Mouse (Mus musculus): ENCODE results near the gene N4bp2.
"Not testable (repeated sequence)": the region's sequence is repeated elsewhere in the genome, so short reads cannot be mapped to it uniquely, and the experiment has no call there.

The N4bp2 gene

GRCm38 (mm10) chr5:65763088-65763915, at the start of gene N4bp2:
TSS of gene N4bp2 (plus strand) at chr5:65763521.
- peak; percentile 66 to 68 for DNase-seq

- no peak for DNase-seq
Observed at GRCm38 (mm10) chr5:65715084-65715483, 48.2 kb upstream of the N4bp2 start.

- DNase-seq, result no peak
Observed at GRCm38 (mm10) chr5:65717063-65717902, 46.0 kb upstream of the N4bp2 start.

GRCm38 (mm10) chr5:65717903-65718211, 45.5 kb upstream of the N4bp2 start:
- not testable (repeated sequence) for DNase-seq

- DNase-seq, result peak in 1 of 2 experiments; percentile 26
Observed at GRCm38 (mm10) chr5:65718368-65718767, 45.0 kb upstream of the N4bp2 start.

- DNase-seq, result peak; percentile 74 to 78
Observed at GRCm38 (mm10) chr5:65724311-65725054, 38.8 kb upstream of the N4bp2 start.

- DNase-seq, result peak; percentile 53 to 67
Observed at GRCm38 (mm10) chr5:65731173-65732007, 31.9 kb upstream of the N4bp2 start.

GRCm38 (mm10) chr5:65735601-65736000, 27.7 kb upstream of the N4bp2 start:
- DNase-seq, result peak; percentile 42 to 71

GRCm38 (mm10) chr5:65739366-65739765, 24.0 kb upstream of the N4bp2 start:
- no peak for DNase-seq

- peak in 1 of 2 experiments; percentile 52 for DNase-seq
Observed at GRCm38 (mm10) chr5:65746908-65747307, 16.4 kb upstream of the N4bp2 start.

GRCm38 (mm10) chr5:65748386-65748785, 14.9 kb upstream of the N4bp2 start:
- peak in 1 of 2 experiments; percentile 52 for DNase-seq

GRCm38 (mm10) chr5:65748880-65749279, 14.4 kb upstream of the N4bp2 start:
- DNase-seq, result no peak

- DNase-seq, result peak; percentile 72 to 81
Observed at GRCm38 (mm10) chr5:65752021-65752420, 11.3 kb upstream of the N4bp2 start.

GRCm38 (mm10) chr5:65755859-65756258, 7.5 kb upstream of the N4bp2 start:
- no peak for DNase-seq

- no peak for DNase-seq
Observed at GRCm38 (mm10) chr5:65757110-65757509, 6.2 kb upstream of the N4bp2 start.

- DNase-seq, result no peak
Observed at GRCm38 (mm10) chr5:65760041-65760440, 3.3 kb upstream of the N4bp2 start.

- no peak for DNase-seq
Observed at GRCm38 (mm10) chr5:65760599-65760998, 2.7 kb upstream of the N4bp2 start.

- no peak for DNase-seq
Observed at GRCm38 (mm10) chr5:65761020-65761419, 2.3 kb upstream of the N4bp2 start.

- DNase-seq, result no peak
Observed at GRCm38 (mm10) chr5:65761921-65762320, 1.4 kb upstream of the N4bp2 start.

GRCm38 (mm10) chr5:65762686-65763085, 635 bp upstream of the N4bp2 start:
- DNase-seq, result no peak

GRCm38 (mm10) chr5:65763916-65764785, 830 bp downstream of the N4bp2 start:
- peak; percentile 91 to 94 for DNase-seq

Measured in lung, adult 18-20 months (tissue).